Mouse (Mus musculus): ENCODE results near the gene Fam229a.
"Not testable (repeated sequence)": the region's sequence is repeated elsewhere in the genome, so short reads cannot be mapped to it uniquely, and the experiment has no call there.

The Fam229a gene

DNA sequence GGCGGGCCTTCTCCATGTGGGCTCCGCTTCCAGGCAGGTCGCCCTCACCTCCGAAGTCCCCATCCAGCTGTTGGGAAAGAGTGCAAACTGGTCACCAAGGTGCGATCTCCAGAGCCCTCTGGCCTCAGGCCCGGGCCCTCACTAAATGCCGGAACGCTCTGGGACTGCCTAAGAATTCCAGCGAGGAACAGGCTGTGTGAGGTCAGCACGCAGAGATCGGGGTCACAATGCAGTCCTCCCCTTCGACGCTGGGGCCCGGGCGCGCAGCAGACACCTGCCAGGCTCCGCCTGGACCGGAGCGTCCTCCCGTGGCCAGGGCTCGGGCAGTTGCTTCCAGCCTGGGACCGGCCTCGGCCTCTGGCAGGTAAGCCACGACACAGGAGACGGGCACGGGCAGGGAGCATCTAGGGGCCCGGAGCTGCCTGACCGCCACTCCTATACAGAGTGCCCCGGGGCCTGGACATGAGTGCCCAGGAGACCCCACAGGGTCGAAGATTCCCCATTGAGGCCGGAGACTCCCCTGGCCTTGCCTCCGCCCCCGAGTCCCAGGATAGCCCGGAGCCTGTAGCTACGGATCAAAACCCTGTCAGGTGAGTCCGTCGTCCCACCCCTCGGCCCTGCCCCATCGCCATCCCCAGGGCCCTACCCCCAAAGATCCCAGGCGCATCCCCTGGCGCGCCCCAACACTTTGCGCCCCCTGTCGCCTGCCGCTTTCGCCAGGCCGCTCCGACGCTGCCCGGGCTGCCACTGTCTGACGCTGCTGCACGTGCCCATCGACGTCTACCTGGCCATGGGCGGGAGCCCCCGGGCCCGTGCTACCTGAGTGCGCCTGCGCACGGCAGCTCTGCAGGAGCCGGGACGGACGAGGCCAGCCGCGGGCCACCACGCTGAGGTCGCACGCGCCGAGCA, at the start of gene Fam229a, which contains the start of gene Tssk3:
Gene Fam229a, plus strand, starts transcription at position 219 of the 909 bp plus-strand sequence.
Gene Tssk3, minus strand, starts transcription at position 51 of the 909 bp plus-strand sequence.
- peak; percentile 65 for DNase-seq

DNA sequence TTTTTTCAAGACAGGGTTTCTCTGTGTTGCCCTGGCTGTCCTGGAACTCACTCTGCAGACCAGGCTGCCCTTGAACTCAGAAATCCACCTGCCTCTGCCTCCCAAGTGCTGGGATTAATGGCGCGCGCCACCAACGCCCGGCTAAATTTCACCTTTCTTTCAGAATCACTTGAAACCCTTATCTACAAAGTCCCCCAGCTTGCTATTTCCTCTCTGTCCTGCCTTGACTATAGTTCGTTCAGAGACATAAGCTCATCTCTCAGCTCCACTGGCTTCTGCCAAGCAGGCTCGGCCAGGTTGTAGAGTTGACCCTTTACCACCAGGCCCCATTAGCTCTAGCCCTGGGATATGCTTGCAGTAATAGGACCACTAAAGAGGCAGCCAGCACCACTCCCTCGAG, 43.6 kb upstream of the Fam229a start:
- no peak for DNase-seq

DNA sequence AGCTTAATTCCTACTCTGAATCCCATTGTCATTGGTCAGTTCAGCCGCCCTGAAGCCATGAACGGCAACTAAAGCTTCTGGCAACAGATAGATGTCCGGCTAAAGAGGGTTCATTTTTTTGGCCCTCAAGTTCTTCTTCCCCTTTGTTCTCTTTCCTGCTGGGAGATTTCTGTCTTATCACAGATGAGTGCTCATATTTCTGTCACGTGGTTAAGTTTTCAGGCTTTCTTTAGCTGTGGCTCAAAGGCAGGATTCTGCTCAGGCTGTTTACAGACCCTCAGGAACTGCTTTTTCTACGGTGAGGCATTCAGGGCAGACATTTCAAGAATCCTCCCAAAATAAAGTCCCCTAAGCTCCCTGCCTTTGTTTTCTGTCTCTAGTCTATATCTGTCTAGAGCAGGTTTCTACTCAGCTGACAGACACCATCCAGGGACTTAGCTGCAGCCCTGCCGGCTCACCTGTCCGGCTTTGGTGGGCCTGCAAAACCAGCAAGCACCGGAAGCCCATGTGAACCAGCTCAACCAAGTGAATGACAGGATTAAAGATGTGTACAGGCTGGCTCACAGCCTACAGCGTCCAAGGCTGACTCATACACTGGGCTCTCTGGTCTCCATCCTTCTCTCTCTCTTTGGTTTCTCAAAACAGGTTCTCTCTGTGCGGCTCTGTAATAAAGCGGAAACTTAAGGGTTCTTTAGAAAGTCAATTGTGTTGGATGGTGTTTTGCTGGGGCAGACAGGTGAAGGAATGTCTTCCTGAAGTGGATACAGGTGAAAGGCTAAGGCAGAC, 43.0 kb upstream of the Fam229a start:
- DNase-seq: no peak

DNA sequence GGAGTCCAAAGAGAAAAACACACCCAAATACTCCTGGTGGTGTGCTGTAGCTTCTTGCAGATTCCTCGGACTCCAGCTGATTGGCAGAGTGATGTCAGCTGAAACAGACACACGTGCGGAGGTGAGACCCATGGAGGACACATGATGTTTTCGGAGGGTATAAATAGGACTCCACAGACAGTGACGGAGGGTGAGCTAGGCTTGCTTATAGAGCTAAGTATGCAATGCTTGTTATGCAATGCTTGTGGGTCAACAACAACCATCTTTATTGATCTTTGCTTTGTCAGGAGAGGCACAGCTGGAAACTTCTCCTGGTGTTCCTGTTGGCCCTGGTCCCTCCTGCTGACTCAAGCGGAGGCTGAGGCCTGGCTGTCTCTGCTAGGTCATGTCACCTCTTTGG, 42.3 kb upstream of the Fam229a start:
- no peak for DNase-seq

DNA sequence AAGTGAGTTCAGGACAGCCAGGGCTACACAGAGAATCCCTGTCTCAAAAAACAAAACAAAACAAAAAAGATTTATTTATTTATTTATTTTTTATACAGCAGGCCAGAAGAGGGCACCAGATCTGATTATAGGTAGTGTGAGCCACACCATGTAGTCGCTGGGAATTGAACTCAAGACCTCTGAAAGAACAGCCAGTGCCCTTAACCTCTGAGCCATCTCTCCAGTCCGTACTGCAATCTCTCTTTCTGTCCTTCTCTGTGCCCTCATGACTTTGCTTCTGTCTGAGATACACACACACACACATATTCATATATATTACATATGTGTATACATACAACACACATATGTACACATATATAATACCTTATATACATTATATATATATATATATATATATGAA, 40.1 kb upstream of the Fam229a start:
- peak; percentile 8 for DNase-seq

DNA sequence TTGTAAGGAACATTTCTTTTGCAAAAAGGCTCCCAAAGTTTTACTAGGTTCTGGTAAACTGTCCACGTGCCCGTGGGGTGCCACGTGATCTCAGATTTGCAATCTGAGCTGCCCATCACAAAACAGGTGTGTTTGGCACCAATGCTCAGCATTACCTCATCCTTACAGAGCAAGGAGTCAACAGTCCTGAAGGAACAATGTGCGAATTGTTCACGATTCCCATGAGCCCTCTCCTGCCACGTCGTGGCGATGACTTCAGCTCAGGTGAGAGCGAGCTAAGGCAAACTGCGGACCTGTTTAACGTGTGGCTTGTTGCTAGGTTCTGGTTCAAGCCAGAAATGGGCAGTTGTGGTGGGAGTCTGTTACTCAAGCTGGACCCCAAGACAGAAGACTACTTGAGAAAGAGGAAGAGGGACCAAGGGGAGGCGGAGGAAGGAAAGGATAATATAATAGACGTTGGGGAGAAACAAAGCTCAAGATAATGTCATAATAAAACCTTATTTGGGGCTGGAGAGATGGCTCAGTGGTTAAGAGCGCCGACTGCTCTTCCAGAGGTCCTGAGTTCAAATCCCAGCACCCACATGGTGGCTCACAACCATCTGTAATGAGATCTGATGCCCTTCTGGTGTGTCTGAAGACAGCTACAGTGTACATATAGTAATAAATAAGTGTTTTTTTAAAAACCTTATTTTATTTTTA, 39.4 kb upstream of the Fam229a start:
- no peak for DNase-seq

DNA sequence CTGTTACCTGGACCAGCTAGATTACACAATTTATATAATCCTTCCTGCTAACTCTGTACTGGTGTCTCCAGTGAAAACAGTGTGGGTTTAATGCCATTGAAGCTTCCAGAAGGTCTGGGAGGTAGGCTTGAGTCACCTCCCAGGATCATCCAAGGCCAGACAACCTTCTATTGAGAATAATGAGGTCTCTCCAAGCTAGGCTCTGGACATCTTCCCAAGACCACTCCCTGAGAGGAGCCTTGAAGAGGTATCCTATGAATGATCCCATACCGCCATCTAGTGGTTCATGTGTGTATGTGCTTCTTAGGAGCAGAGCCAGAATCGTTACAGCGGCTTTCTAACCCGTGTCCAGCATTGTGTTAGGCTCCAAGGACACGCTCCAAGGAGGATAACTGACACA, 35.7 kb upstream of the Fam229a start:
- DNase-seq: peak; percentile 93

DNA sequence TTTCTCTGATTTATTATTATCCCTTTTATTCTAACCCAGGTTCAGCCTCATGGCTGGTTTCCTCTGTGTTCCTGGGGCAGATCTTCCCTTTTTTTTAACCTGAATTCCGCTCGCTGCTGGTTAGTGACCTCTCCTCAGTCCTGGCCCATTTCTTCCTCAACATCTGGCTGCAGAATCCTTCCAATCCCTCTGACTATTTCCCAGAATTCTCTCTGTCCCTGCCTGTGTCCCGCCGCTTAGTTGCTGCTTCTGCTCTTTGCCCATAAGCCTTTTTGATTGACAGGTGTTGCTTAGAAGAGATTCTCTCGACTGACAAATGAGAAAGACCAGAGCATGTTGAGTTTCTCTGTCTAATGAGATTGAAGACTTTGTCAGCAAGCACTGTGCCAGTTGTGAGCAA, 34.9 kb upstream of the Fam229a start:
- peak; percentile 65 for DNase-seq

DNA sequence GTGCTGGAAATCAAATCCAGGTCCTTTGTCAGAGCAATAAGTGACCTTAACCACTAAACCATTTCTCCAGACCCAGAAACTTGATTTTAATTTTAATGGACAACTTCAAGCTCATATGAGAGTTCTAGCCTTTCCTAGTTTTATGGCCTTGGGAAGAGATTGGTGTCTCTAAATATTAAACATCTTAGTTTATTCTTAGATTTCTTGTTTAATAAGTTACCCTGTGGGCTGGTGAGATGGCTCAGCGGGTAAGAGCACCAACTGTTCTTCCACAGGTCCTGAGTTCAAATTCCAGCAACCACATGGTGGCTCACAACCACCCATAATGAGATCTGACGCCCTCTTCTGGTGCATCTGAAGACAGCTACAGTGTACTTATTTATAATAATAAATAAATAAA, 33.7 kb upstream of the Fam229a start:
- not testable (repeated sequence) for DNase-seq

DNA sequence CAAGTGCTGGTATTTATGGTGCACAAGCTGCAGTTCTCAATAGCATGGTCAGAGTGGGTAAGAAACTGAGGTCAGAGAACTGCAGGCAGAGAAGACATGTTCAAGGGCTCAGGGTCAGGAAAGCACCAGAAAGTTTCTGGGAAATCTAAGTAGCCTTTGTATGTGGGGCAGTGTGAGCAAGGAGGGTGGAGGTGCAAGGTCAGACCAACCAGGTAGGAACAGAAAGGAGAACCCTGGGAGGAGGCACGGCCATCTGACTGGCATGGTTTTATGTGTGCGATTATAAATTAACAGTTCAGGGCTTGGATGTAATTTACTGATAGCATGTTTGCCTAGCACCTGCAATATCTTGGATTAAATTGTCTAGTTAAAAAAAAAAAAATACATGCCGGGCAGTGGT, 31.3 kb upstream of the Fam229a start:
- DNase-seq: no peak

DNA sequence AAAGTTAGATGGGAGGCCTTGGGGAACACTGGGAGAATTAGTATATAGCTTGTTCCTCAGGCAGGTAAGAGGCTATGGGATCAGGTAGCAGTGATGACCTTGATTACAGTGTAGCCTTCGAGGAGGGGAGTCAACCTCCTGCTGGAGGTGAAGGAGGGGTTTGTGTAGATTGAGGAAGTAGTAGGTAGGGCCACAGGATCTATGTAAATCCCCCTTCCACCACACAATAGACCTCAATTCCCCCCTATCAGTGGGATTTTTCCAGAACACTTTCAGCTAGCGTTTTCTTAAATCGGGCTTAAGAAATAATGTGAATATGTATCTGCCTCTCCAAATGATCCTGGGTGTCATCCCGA, 30.2 kb upstream of the Fam229a start:
- DNase-seq: no peak

DNA sequence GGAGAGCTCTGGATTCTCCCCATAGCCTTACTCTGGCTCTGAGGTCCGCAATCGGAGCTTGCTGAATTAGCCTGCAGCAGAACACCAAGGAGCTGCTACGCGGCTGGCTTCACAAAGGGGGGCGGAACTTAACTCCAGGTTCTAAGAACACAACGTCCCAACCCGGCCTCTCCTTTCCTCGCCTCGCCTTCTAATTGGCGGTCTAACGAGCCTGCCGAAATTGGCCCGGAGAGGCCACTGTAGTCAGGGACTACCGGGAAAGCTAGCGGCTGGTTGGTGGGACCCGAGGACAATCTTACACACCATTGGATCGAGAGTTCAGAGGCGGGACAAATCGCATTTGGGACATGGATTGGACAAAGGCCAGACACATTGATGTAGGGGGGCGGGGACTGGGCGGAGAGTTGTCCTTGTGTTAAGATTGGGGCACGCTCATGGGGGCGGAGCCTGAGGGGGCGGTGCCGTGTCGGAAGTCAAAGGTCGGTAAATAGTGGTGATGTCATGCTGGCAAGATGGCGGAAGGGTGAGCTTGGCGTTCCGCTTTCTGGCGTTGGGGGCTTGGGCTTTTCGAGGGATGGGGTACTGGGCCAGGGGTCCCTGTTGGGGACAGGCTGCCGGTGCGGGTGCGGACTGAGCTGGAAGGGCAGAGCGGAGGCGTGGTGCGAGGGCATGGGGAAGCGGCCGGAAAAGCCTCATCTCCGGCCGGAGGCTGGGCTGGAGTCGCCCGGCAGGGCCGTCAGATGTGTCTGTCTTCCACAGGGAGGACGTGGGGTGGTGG, 29.6 kb upstream of the Fam229a start, which contains the start of gene Bsdc1:
Gene Bsdc1, plus strand, starts transcription at position 399 of the 778 bp plus-strand sequence.
- DNase-seq: peak; percentile 100

DNA sequence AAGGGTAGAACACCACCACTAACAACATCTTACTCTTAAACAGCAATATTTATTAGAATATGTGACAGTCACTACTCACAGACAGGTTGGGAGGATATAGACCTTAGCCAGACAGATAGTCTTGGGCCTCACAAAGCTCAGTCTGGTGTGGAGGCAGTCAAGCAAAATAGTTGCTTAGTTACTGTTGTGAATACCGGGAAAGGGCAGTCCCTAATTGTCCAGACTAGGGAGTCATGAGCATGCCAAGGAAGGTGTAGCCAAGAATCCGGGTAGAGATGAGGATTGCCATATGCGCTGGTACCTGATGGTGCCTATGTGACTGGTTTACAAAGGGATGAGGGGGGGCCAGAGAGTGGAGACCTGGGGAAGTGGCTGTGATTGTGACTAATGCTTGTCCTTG, 28.9 kb upstream of the Fam229a start:
- no peak for DNase-seq

DNA sequence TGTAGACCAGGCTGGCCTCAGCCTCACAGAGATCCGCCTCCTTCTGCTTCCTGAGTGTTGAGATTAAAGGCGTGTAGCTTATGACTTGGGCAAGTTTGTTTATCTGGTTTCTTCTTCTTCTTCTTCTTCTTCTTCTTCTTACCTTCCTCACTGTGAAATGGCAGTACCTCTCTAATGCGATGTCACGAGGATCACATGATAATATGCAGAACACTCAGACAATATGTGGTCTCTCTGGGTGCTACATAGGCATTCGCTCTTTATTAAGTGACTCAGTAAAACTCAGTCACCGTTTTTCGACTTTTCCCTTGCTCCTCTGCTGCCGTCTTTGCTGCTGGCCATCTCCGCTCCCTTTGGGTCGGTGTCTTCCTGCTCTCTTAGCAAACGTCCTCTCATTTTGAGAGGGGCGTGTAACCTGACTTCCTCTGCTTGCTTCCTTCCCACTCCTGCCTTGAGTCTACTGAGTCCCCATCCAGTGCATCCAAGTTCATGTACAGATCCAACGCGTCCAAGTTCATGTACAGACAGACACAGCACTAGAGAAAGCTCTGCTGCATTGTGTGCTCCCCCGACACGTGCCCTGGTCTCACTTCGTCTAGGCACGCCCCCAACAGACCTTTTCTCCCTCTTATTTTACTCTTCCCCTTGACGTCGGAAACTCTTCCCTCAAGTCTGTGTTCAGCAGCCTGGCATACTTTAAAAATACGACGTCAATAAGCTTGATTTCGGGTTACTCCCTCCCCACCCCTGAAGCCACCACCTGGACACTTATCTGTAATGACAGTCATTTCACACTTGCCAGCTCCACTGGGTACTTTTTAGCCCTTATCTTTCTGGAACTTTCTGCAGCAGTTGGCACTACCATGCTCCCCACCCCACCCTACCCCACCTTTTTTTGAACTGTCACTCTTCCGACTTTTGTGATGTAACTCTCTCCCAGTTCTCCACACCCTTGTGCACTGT, 27.6 kb upstream of the Fam229a start:
- DNase-seq: no peak

DNA sequence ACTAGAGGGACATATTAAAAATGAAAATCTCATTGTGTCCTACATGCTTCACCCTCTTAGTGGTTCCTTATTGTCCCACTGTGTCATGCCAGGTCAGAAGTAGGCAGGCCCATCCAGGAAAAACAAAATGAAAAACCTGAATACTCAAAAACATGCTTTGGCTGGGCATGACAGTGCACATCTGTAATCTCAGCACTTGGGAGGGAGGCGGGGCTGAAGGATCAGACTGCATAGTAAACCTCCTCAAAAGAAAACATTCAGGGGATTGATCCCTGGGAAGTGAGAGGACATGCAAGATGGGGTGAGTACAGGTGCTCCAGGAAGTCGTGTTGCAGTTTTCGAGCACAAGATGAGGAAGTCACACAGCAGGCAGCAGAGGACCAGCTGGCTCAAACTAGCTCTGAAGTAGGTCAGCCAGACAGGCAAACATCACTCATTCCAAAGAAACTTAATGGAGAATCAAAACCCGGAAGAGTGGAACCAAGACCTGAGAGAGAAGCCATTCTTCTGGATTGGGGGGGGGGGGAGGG, 26.6 kb upstream of the Fam229a start:
- no peak for DNase-seq

DNA sequence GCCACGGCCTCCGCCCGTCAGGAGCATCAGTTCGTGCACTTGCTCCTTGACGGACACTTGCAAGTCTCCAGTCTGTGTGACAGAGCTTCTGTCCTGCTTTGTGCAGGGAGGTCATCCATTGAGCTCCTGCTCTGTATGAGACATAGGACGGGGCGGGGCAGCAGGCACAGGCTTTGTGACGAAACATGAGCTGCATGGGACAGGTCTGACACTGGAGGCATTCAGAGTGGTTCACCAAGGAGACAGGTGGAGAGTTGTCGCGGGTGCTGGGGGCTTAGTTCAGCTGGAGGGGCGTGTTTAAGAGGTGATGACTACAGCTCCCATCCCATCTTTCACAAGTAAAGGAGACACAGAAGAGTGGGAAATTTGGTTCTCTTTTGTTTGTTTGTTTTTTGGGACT, 14.9 kb upstream of the Fam229a start:
- no peak for DNase-seq

DNA sequence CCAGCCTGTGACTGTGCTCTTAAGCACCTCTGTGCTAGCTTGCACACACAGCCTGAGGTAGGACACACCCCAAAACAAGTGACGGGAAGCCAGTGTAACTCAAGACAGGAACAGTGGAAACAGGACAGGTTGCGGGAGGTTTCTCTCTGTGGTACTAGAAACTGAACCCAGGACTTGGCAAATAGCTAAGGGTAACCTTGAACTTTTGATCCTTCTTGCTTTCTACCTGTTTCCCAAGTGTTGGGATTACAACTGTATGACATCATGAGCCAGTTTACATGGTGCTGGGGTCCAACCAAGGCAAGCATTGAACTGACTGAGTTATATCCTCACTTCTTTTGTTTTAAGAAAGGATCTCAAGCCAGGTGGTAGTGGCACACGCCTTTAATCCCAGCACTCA, 11.1 kb upstream of the Fam229a start:
- no peak for DNase-seq

DNA sequence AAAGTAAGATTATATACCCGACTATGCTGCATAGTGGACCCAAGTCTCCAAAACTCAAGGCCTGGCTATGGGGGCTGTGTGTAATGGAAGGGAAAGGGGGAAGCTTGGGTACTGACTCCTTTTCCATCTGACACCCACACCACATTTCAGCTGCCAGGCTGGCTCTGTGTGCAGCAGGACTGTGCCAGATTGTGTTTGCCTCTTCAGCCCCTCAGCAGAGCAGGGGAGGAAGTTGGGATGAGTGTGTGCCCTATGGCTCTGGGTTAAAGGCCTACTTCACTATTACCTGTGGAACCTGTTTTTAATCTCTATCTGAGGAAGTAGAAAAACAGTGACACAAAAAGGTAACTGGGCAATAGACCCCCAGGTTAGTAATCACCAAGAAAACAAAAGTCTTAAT, 9.9 kb upstream of the Fam229a start:
- no peak for DNase-seq

DNA sequence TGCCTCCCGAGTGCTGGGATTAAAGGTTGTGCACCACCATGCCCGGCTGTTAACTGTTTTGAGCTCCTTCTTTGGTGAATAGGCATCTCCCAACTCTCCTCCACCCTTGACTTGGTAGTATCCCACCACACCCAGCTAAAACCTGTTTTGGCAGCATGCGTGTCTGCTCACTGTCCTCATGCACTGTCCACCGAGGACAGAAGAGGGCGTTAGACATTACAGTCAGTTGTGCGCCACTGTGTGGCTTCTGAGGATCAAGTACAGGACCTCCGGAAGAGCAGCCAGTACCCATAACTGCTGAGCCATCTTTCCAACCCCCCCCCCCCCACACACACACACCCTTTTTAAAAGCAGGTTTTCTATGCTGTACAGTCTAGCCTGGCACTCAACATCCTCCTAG, 3.7 kb downstream of the Fam229a start:
- DNase-seq: peak; percentile 14

DNA sequence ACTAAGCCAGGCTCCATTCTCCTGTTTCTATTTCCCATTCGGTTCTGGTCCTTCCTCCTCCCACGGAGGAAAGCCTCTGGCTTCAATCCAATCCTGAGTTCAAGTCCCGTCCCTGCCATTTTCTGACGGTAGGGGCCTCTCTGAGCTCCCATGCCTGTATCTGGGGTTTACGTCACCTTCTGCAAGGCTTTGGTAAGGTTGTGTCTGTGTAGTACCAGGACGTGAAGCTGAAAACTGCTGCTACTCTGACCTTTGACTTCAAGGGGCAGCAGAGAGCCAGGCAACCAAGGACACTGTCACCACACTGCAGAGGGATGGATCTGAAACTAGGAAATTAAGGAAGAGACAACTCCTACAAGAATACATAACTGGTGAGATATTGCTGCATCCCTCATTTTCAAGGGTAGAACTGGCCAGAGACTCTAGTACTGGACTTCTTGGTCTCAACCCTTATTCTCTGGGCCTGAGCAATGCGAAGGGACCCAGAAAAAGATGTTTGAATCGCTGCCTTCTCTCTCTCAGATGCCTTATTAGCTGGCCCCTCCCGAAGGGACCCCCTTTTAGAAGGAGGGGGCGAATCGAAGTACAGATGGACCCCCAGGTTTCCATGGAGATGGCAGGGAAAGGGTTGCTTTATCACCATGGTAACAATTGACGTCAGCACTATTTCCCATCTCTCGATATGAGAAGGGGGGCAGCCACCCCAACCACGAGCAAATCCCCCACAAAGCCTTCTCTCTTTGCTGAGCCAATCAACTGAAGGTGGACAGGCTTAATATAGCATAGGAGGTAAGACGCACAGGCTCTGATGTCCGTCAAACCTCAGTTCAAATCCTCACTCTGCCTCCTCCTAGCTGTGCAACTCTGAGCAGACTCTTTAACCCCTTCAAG, 4.9 kb downstream of the Fam229a start:
- peak; percentile 62 for DNase-seq

All from retina, postnatal 1 day (tissue).